Mouse (Mus musculus): Measurements from ENCODE around the gene Tmsb15a.
"Not testable (repeated sequence)": the region's sequence is repeated elsewhere in the genome, so short reads cannot be mapped to it uniquely, and the experiment has no call there.

Tmsb15a gene

DNA sequence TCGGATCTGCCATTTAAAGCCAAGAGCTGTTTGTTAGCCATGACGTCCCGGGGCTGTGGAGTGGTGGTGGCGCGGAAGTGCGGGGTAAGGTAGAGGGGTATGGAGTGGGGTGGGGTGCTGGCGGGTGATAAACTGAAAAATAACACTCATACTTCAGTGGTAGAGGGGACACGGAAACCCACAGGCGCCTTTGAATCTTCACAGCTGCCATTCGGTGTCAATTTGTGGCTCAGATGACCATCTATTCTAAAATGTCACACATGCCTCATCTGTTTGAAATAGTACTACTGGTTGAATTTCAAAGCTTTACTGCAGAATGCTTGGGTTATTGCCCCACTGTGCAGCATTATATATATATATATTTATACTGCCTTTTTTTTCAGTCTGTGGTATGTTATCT is at the start of gene Tmsb15a:
Gene Tmsb15a, minus strand, starts transcription at position 101 of the 400 bp plus-strand sequence.
- DNase-seq (ENCODE audit: low read depth, low spot score), result no peak

DNA sequence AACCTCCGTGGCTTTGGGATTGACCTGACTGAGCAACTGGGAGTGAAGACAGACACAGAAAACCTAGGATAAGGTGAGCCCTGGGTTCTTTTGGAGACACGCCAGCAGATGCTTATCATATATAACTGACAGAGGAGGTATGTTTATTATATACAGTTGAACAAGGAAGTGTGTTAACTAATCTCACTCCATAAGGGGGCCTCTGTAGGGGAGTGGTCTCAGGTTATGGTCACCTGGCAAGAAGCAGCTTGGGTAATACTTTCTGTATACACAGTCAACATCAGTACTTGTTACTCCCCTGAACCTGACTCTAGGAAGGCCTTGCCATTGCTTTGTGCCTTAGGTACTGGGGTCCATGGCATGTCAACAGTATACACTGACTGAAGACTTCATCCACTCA is 43.5 kb upstream of the Tmsb15a start:
- DNase-seq (ENCODE audit: low read depth, low spot score), result no peak

DNA sequence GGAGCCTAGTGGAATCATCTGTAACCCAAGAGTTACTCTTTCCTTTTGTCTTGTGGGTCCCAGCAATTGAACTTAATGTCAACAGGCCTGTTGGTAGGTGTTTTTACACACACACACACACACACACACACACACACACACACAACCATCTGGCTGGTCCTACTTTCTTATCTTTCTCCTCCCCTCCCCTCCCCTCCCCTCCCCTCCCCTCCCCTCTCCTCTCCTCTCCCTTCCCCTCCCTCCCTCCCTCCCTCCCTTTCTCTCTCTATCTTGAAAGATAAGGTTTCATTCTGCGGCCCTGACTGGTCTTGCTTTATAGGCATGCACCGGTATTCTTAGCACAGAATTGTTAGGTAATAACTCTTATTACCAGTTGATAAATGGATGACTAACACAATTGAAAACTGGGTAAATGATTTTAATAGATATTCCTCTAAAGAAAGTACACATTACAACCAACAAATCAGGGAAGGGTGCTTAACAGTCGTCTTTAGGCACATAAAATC is 43.0 kb upstream of the Tmsb15a start:
- DNase-seq (ENCODE audit: low read depth, low spot score), result no peak

DNA sequence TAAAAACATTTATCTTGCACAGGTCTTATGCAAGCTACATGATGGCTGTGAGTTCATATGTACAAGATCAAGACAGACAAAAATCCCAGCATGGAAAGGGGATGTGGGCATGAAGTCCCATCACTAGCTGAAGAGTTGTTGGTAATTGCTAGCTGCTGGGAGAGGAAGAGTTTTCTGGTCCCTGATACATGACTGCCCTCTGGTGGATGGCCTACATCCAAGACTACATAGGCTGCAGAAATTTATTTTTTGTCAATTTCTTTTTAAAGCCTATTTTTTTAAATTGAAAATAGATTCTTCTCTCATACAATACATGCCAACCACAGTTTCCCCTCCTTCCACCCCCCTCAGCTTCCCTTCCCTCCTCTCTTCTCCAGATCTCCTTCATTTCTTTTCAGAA is 36.6 kb upstream of the Tmsb15a start:
- DNase-seq (ENCODE audit: low read depth, low spot score), result peak; percentile 18

DNA sequence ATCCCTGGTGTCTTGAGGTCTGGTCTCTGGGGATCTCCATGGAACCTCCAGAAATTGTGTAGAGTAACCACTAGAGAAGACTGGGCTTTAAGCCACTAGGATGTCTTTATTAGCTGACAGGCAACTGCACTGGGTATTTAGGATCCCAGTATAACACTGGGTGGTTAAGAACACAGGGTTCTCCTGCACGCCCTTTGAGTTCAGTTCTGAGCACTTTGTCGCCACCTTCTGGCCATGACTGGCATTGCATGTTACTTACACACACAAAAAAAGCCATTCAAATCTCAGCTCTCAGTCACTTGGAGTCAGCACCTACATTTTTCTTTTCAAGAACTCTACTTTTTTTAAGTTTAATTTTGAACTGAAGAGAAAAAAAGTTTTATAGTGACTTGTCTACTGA is 27.8 kb upstream of the Tmsb15a start:
- DNase-seq (ENCODE audit: low read depth, low spot score), result peak; percentile 70

DNA sequence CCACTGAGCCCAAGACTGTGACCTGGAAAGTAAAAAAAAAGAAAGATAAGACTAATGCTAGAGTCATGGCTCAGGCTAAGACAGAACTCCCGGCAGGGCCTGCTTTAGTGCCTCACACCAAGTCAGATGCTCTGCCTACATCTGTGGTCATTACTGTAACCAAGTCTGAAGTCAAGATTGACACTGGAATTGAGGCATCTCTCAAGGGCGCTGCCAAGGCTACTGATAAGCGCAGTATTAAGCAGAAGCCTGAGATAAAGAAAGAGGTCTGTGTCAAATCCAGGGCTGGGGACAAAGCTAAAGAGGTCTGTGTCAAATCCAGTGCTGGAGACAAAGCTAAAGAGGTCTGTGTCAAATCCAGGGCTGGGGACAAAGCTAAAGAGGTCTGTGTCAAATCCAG is 20.3 kb upstream of the Tmsb15a start:
- not testable (repeated sequence) for DNase-seq (ENCODE audit: low read depth, low spot score)

DNA sequence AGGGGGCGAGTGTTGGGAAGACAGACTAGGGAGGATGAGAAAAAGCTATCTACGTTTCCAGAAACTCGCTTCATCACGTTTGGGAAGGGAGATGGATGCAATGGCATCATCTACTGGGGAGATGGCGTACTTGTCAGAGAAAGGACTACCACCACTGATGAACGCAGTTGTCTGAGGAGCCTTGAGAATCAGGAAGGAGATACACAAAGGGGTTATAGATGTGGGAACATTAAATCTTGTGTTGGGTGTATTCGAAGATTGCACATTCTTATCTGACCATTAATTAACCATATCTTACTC is 17.9 kb upstream of the Tmsb15a start:
- DNase-seq (ENCODE audit: low read depth, low spot score), result no peak

DNA sequence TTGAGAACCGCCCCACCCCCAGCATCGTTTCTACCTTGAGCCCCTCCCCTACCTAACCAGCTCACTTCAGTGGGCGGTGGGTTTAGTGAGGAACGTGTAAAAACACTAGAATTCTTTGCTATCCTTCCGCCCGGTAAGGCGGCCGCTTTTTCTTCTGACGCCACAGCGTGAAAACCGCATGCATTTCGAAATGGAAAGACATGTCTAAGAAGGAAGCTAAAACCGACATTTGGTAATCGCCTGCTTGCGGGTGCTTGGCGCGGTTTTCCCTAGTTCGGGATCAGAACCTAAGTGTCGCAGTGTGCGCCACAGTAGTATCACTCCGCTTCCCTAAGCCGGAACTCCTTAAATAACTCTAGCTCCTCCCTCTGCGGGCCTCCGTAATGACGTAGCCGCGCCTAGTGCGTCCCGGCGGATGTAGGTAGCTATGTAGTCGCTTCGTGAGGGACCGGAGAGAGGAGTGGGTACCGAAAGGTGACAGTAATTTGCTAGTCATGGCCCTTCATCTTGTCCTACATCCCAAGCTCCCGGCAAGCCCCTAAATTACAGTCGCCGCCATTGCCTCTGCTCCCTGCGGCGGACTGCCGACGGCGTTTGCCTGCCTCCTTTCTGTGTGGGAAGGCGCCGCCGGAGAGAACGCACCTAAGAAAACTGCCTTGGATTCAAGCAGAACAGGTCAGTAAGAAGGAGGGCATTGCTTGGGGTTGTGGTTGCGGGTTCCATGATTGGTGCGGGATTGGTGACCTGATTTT is 17.4 kb upstream of the Tmsb15a start, which contains the start of the genes Armcx5 and Gprasp1:
Gene Armcx5, plus strand, starts transcription at position 430 of the 752 bp plus-strand sequence.
Gene Gprasp1, plus strand, starts transcription at position 430 of the 752 bp plus-strand sequence.
- peak; percentile 93 for DNase-seq (ENCODE audit: low read depth, low spot score)

DNA sequence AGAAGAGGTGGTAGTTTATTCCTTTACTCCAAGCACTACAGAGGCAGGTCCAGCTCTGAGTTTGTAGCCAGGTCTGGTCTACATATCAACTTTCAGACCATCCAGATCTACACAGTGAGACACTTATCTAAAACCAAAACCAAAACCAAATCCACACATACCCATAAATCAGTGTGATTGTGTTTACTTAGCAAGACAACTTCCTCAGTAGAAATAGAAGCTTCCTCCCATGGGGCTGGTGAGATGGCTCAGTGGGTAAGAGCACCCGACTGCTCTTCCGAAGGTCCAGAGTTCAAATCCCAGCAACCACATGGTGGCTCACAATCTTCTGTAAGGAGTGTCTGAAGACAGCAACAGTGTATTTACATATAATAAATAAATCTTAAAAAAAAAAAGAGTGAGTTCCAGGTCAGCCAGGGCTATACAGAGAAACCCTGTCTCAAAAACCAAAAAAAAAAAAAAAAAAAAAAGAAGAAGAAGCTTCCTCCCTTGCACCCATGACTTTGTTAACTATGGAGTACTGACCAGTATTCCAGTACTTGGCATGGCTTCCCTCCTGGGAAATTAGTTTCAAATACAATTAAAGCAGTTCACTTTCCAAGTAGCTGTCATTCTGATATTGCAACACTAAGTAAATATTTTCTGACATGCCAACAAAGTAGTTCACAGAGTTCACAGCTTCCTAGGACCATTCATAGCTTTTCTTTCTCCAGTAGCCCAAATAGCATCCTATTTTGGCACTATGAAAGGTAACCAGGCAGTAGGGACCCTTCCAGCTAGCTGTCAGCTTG is 13.9 kb upstream of the Tmsb15a start:
- DNase-seq (ENCODE audit: low read depth, low spot score), result no peak

DNA sequence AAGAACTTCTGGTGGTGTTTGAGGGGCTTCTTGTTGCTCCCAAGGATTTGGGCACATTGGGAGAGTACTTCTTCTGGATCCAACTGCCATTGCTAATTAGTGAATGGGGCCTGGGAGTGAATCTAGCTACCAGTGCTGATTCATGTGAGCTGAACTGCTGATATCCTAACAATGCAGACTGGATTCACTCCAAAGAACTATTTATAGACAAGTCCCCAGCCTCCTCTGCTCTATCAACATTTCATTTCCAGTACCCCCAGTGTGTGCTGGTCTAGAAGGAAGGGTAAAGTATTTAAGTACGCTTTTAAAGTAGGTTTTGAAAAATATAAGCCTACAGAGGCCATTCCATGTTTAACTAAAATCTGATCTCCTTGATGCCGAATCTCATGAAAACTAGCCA is 12.2 kb downstream of the Tmsb15a start:
- no peak for DNase-seq (ENCODE audit: low read depth, low spot score)

DNA sequence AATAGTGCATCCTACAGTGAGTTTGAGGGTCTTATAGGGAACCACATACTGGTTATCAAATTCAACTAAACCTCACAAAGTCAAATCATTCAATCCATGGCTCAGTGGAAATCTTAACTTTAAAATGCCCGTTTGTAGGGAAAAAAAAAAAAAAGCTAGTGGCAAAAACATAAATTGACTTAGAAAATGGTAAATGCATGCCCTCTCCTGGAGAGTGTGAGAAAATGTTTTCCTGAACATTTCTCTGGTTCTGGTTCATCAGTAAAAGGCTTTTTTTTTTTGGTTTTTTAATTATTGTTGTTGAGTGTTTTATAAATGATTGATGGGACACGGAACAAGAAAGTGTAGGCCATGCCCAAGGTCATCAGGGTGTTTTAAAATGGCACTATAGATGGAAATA is 20.7 kb downstream of the Tmsb15a start:
- no peak for DNase-seq (ENCODE audit: low read depth, low spot score)

DNA sequence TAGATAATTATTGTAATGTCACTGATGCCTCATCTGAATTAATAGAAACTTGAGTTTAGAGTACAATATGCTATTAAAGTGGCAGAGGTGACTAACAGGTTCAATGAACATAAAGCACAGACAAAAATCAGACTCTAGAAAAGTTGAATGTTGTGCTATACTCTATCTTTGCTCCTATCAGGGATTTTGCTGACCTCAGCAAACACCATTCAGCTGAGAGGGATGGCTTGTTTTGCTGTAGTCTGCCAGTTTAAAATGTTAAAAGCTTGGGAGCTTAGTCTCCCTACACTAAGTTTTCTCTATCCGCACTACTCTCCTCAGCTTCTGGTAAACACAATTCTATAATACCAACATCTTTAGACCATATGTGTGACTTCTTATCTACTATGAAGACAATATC is 21.9 kb downstream of the Tmsb15a start:
- no peak for DNase-seq (ENCODE audit: low read depth, low spot score)

DNA sequence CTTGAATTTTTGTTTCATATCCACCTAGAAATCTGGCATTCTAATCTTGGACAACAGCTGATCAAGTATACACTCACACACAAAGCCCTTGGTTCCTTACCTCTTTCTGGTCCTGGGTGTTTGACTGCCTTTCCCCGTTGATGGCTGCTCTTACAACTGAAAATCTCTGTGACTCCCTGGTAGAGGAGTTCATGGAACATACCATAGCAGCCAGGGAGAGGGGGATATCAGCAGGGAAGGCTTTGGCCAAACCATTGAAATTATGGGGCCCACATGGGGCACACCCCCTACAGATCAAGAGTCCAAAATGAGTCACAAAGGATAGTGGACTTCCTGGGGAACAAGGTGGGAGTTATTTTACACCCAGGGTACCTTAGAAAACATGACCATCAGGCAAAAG is 31.4 kb downstream of the Tmsb15a start, which contains the start of gene Tcp11x2:
Gene Tcp11x2, minus strand, starts transcription at position 158 of the 400 bp plus-strand sequence.
- peak; percentile 1 for DNase-seq (ENCODE audit: low read depth, low spot score)

DNA sequence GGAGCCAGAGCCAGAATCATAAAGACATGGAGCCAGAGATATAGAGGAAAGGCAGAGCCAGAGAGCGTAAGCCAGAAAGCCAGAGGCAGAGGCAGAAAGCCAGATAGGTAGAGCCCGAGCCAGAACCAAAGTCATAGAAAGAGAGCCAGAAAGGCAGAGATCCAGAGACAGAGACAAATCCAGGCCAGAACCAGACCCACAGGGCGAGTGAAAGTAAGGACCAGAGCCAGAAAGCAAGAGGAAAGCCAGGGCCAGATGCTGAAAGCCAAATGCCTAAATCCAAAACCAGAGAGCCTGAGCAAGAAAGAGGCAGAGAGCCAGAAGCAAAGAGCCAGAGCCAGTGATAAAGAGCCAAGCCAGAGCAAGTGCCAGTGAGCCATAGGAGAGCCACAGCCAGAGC is 37.3 kb downstream of the Tmsb15a start:
- no peak for DNase-seq (ENCODE audit: low read depth, low spot score)

DNA sequence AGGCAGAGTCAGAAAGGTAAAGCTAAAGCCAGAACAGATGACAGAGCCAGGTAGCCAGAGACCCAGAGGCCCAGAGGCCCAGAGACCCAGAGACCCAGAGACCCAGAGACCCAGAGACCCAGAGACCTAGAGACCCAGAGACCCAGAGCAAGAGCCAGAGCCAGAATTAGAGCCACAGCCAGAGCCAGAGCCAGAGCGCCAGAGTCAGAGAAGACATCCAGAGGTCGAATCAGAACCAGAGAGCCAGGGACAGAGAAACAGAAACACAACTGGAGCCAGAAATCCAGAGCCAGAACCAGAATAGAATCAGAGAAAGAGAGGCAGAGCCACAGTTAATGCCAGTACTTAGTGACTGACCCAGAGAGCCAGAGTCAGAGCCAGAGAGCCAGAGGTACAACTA is 43.2 kb downstream of the Tmsb15a start:
- DNase-seq (ENCODE audit: low read depth, low spot score), result no peak
